Comparison of ENCODE assay signal across 13 mouse cellular contexts in the genomic region with DNA sequence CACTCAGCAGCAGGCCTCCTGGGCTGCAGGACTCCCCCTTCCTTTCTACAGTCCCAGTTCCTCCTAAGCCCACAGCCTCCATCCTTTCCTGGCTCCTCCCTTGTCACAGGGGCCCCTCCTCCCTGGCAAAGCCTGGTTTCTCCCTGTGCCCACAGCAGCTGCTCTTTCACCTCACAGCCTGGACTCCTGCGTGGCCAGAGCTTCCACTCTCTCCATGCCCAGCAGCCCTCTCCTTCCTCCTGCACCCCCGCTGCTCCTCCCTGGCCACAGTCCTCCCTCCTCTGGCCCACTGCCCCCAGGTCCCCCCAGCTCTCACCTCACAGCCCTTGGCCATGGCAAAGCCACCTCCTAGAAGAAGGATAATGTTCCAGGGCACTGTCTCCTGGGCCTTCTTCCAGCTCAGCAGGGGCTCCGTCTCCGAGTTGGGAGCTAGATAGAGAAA. TPM values are rescaled to one million over a fixed set of nuclear protein-coding genes. Genes with fewer than 3 reads are reported as not detected.
A peak's percentile ranks its signal among the peaks of the same experiment; 100 is the strongest.
DNase-seq lines count a peak whose midpoint lies in the region; ATAC-seq and TF ChIP-seq lines count a peak whose summit lies in the region.
"Had no signal": no experiment of that assay in that cellular context is flagged by ENCODE, and none has a peak within 500 bp of the region (broad histone marks: within the 10 kb centered on the region; RNA-seq: fewer than 3 reads in every experiment).

No protein-coding gene starts in this region.

- no peak for ATAC-seq in hindbrain, embryonic 11.5 days (ENCODE audit: low FRiP score)
- ATAC-seq in common myeloid progenitor, adult 5-6 weeks (replicated peaks; ENCODE audit: low read depth, poor library complexity, severe bottlenecking), result peak; percentile 73
- ATAC-seq in midbrain, embryonic 16.5 days, result peak; percentile 70

- H3K4me2 ChIP-seq in hindbrain, embryonic 11.5 days (replicated peaks; ENCODE audit: low read depth, low read length), result no peak overlapping the region
- H3K4me2 ChIP-seq in midbrain, embryonic 16.5 days (ENCODE audit: low read length), result no peak overlapping the region

- peaks cover 50% of the 10 kb centered on the region for H3K4me1 ChIP-seq in hindbrain, embryonic 10.5 days (replicated peaks)
- no peaks in the 10 kb centered on the region; the same call in 1 of the 2 replicates for H3K4me1 ChIP-seq in hindbrain, embryonic 11.5 days (replicated peaks; ENCODE audit: control insufficient read depth, insufficient read depth, low read length)
- H3K4me1 ChIP-seq in midbrain, embryonic 16.5 days (ENCODE audit: control insufficient read depth, insufficient read depth, low read length), result peaks cover 13% of the 10 kb centered on the region
- no peaks in the 10 kb centered on the region for H3K4me1 ChIP-seq in lung, adult 2 months (ENCODE audit: control insufficient read depth, insufficient read depth, low read length)

- no peaks in the 10 kb centered on the region for H3K27me3 ChIP-seq in hindbrain, embryonic 10.5 days (ENCODE audit: insufficient read depth, poor library complexity, severe bottlenecking)
- no peaks in the 10 kb centered on the region for H3K27me3 ChIP-seq in hindbrain, embryonic 11.5 days (ENCODE audit: control insufficient read depth, insufficient read depth, low read length)
- no peaks in the 10 kb centered on the region for H3K27me3 ChIP-seq in midbrain, embryonic 16.5 days (ENCODE audit: control insufficient read depth, insufficient read depth, low read depth, low read length)

- H3K9me3 ChIP-seq in hindbrain, embryonic 10.5 days, result no peaks in the 10 kb centered on the region
- no peaks in the 10 kb centered on the region for H3K9me3 ChIP-seq in hindbrain, embryonic 11.5 days (ENCODE audit: control insufficient read depth, low read length)
- H3K9me3 ChIP-seq in midbrain, embryonic 16.5 days (replicated peaks; ENCODE audit: control insufficient read depth, low read length, poor library complexity, severe bottlenecking), result no peaks in the 10 kb centered on the region

- no peak overlapping the region for H3K9ac ChIP-seq in hindbrain, embryonic 11.5 days (ENCODE audit: low read depth, low read length)
- H3K9ac ChIP-seq in midbrain, embryonic 16.5 days (ENCODE audit: low read depth, low read length), result no peak overlapping the region

- H3K27ac ChIP-seq in hindbrain, embryonic 10.5 days, result peak overlapping the region; percentile 81
- no peak overlapping the region for H3K27ac ChIP-seq in hindbrain, embryonic 11.5 days (ENCODE audit: low read depth, low read length)
- H3K27ac ChIP-seq in layer of hippocampus, adult 2 months, result peak overlapping the region; percentile 78
- H3K27ac ChIP-seq in midbrain, embryonic 16.5 days (ENCODE audit: low read length), result peak overlapping the region; percentile 78
- H3K27ac ChIP-seq: heart, adult 2 months; kidney, postnatal 0 days had no signal

- 70% methylated on average over 4 of the region's 4 CpGs for WGBS in hindbrain, embryonic 10.5 days
- 76% methylated on average over 4 of the region's 4 CpGs for WGBS in hindbrain, embryonic 11.5 days
- WGBS in midbrain, embryonic 16.5 days, result 41% methylated on average over 4 of the region's 4 CpGs
- WGBS in lung, adult 2 months, result 73% methylated on average over 4 of the region's 4 CpGs

- H3K36me3 ChIP-seq in hindbrain, embryonic 10.5 days, result no peaks in the 10 kb centered on the region
- H3K36me3 ChIP-seq in hindbrain, embryonic 11.5 days (ENCODE audit: control insufficient read depth, insufficient read depth, low read length), result no peaks in the 10 kb centered on the region
- no peaks in the 10 kb centered on the region for H3K36me3 ChIP-seq in midbrain, embryonic 16.5 days (ENCODE audit: control insufficient read depth, insufficient read depth, low read length)

- TF ChIP-seq POLR2A in lung, adult 2 months (IDR thresholded peaks at IDR 0.05; ENCODE audit: borderline replicate concordance, extremely low read depth, low read depth, low read length), result no peak

- TF ChIP-seq CTCF in layer of hippocampus, adult 2 months (conservative IDR thresholded peaks at IDR 0.05), result no peak
- no peak for TF ChIP-seq CTCF in lung, adult 2 months (IDR thresholded peaks at IDR 0.05; ENCODE audit: insufficient read depth, low read length)

- no peak for DNase-seq in hindbrain, embryonic 10.5 days (ENCODE audit: low spot score)
- no peak for DNase-seq in hindbrain, embryonic 11.5 days (ENCODE audit: low spot score)
- DNase-seq in layer of hippocampus, adult 2 months (ENCODE audit: low spot score in 2 of 2), result peak; percentile 58 to 60
- no peak for DNase-seq in yolk sac, embryonic 10.5 days (ENCODE audit: low spot score)
- DNase-seq in lung, adult 2 months, result no peak
- no peak for DNase-seq in testis, postnatal 14 days (ENCODE audit: low spot score)
- DNase-seq: heart, adult 2 months; lung, adult 18-20 months; thymus, postnatal 36 days had no signal

- no peak overlapping the region for H3K4me3 ChIP-seq in hindbrain, embryonic 10.5 days
- no peak overlapping the region for H3K4me3 ChIP-seq in hindbrain, embryonic 11.5 days (ENCODE audit: low read depth, low read length)
- no peak overlapping the region for H3K4me3 ChIP-seq in layer of hippocampus, adult 2 months
- no peak overlapping the region for H3K4me3 ChIP-seq in midbrain, embryonic 16.5 days (ENCODE audit: low read depth, low read length)
- H3K4me3 ChIP-seq in lung, adult 2 months (replicated peaks; ENCODE audit: extremely low read depth, low read depth, low read length), result no peak overlapping the region
- H3K4me3 ChIP-seq: heart, adult 2 months had no signal

RNA-seq across cellular contexts. Expression of gene Ocstamp, which starts 19.5 kb away (rescaled TPM):
- 0.07 TPM in 1 of 2 replicates, not detected in the other for polyA plus RNA-seq in hindbrain, embryonic 10.5 days (2016; fragmentation: Nextera tagmentation; extraction: Ambion mirVana)
- 0.06 TPM in 1 of 2 replicates, not detected in the other for polyA plus RNA-seq in hindbrain, embryonic 11.5 days (2014; fragmentation: Nextera tagmentation; extraction: Ambion mirVana)
- total RNA-seq in common myeloid progenitor, adult 5-6 weeks (2017), result not detected in 2 replicates
- total RNA-seq in layer of hippocampus, adult 2 months (2021), result not detected
- polyA plus RNA-seq in midbrain, embryonic 16.5 days (2015; fragmentation: Nextera tagmentation; extraction: Ambion mirVana), result 0.08 TPM in 1 of 2 replicates, not detected in the other
- 0.07 and 0.09 TPM in 2 replicates for polyA plus RNA-seq in lung, adult 2 months (2012; rRNA removed)
- total RNA-seq: heart, adult 2 months had no signal
- polyA plus RNA-seq: C2C12 had no signal

RNA-seq across cellular contexts. Expression of gene Zfp334, which starts 31.6 kb away (rescaled TPM):
- polyA plus RNA-seq in hindbrain, embryonic 10.5 days (2016; fragmentation: Nextera tagmentation; extraction: Ambion mirVana), result 16.9 and 19.9 TPM in 2 replicates
- 19.6 and 21.2 TPM in 2 replicates for polyA plus RNA-seq in hindbrain, embryonic 11.5 days (2014; fragmentation: Nextera tagmentation; extraction: Ambion mirVana)
- not detected in 2 replicates for total RNA-seq in common myeloid progenitor, adult 5-6 weeks (2017)
- total RNA-seq in layer of hippocampus, adult 2 months (2021), result 10 to 100 TPM; 14.0 to 15.3 TPM
- polyA plus RNA-seq in midbrain, embryonic 16.5 days (2015; fragmentation: Nextera tagmentation; extraction: Ambion mirVana), result 9.5 and 9.7 TPM in 2 replicates
- 2.6 and 3.5 TPM in 2 replicates for polyA plus RNA-seq in lung, adult 2 months (2012; rRNA removed)

RNA-seq across cellular contexts. Expression of gene Zfp663, which starts 51.2 kb away (rescaled TPM):
- 5.5 and 6.7 TPM in 2 replicates for polyA plus RNA-seq in hindbrain, embryonic 10.5 days (2016; fragmentation: Nextera tagmentation; extraction: Ambion mirVana)
- 7.0 and 7.6 TPM in 2 replicates for polyA plus RNA-seq in hindbrain, embryonic 11.5 days (2014; fragmentation: Nextera tagmentation; extraction: Ambion mirVana)
- total RNA-seq in common myeloid progenitor, adult 5-6 weeks (2017), result not detected in 2 replicates
- under 1 TPM in 1 of 2 experiments, not detected in 1; 0.20 TPM for total RNA-seq in layer of hippocampus, adult 2 months (2021)
- polyA plus RNA-seq in midbrain, embryonic 16.5 days (2015; fragmentation: Nextera tagmentation; extraction: Ambion mirVana), result 7.3 and 9.1 TPM in 2 replicates
- polyA plus RNA-seq in lung, adult 2 months (2012; rRNA removed), result 0.46 and 1.3 TPM in 2 replicates
- total RNA-seq: heart, adult 2 months had no signal
- polyA plus RNA-seq: C2C12; heart, adult 2 months had no signal

RNA-seq across cellular contexts. Expression of gene Slc13a3, which starts 53.3 kb away (rescaled TPM):
- 0.84 and 1.1 TPM in 2 replicates for polyA plus RNA-seq in hindbrain, embryonic 10.5 days (2016; fragmentation: Nextera tagmentation; extraction: Ambion mirVana)
- polyA plus RNA-seq in hindbrain, embryonic 11.5 days (2014; fragmentation: Nextera tagmentation; extraction: Ambion mirVana), result 0.14 and 0.17 TPM in 2 replicates
- not detected in 2 replicates for total RNA-seq in common myeloid progenitor, adult 5-6 weeks (2017)
- 10 to 100 TPM in 1 of 2 experiments, 1 to 10 TPM in 1; 8.7 to 11.3 TPM for total RNA-seq in layer of hippocampus, adult 2 months (2021)
- polyA plus RNA-seq in midbrain, embryonic 16.5 days (2015; fragmentation: Nextera tagmentation; extraction: Ambion mirVana), result 8.4 and 10.6 TPM in 2 replicates
- 3.1 and 3.4 TPM in 2 replicates for polyA plus RNA-seq in lung, adult 2 months (2012; rRNA removed)
- polyA plus RNA-seq: C2C12 had no signal

Comparison
In these comparisons a context has a peak if more than half of its experiments do, and no peak if none do; other contexts are left out.
1. DNase-seq: peak in layer of hippocampus, adult 2 months (2 of 2); none in hindbrain, embryonic 10.5 days (single experiment), hindbrain, embryonic 11.5 days (single experiment), yolk sac, embryonic 10.5 days (single experiment), lung, adult 2 months (single experiment) and testis, postnatal 14 days (single experiment).